Mouse (Mus musculus) kidney, adult 2 months (tissue): ENCODE measurements around the gene Men1.

Experiments used
- CTCF ChIP-seq: fragments of 200-500 bp; conservative IDR thresholded peaks from 2 replicates; pipeline ENCODE4 v1.5.1; 2011; ENCODE audit warnings: low read depth, mild to moderate bottlenecking, control low read depth, low read length, moderate library complexity, mixed read lengths; ENCODE audit not compliant: insufficient read depth, insufficient read length
- POLR2A ChIP-seq: fragments of 200-500 bp; IDR thresholded peaks from one replicate; pipeline ENCODE4 v1.6.1; 2011; ENCODE audit warnings: low read depth, low read length, control low read depth

DNA sequence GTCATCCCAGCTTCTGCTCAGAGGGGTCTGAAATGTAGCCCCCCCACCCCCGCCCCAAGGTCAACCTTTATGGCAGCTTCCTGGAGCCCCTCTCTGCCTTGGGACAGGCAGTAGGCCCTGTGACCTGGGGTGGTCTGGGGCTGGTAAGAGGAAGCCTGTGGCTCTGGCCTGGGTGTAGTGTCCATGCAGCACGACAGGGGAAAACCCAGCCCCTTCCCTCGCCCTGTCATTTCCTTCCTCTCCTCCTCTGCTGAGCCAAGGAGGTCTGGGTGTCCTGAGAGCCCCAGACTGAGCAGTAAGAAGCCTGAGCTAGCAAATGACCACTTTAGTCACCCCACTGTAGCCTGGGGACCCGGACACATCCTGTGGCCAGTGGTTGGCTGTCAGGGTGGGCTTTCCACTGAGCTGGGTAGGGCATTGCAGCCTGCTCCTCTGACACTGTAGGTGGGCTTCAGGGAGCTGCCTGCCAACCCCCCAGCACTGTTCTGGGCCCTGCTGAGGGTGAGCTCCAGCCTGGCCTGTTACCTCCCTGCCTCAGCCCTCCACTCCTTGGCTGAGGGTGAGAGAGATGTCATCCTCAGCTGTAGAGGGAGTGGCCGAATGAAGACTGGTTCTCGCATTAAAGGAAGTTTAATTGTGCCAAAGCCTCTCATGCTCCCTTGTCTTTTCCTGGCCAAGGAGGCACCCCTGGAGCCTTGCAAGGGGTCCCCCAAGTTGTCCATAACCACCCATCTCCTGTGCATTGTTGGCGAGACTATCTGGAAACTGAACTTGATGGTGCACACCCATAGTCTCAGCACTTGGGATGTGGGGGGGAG, 35.1 kb upstream of the Men1 start:
- 0 out of 2 replicates have a peak, but pooled peaks have one; percentile 3 for TF ChIP-seq CTCF
- TF ChIP-seq POLR2A = no peak
